In the genomic region with DNA sequence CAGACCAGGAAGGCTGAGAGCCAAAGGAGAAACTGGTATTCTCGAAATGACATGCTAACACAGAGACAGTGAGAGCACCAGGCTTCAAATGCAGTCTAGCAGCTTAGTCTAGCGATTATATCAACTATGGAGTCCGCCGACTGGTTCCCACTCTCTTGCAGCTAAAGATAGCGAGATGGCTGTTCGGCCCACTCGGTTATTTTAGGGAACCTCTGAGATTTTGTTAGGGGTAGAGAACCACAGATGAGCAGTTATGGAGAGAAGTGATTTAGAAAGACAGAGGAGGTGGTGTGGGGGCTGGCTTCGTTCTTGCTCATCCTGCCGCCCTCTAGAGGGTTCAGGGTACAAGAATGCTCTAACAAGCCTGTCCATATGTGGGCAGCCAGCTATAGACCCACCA, we compare ENCODE assay signal across 13 mouse cellular contexts. TPM values are rescaled to one million over a fixed set of nuclear protein-coding genes. Genes with fewer than 3 reads are reported as not detected.
A peak's percentile ranks its signal among the peaks of the same experiment; 100 is the strongest.
DNase-seq lines count a peak whose midpoint lies in the region; ATAC-seq lines count a peak whose summit lies in the region.
"Had no signal": no experiment of that assay in that cellular context is flagged by ENCODE, and none has a peak within 500 bp of the region (broad histone marks: within the 10 kb centered on the region; RNA-seq: fewer than 3 reads in every experiment).

No protein-coding gene starts in this region.

- peaks cover 92% of the 10 kb centered on the region for H3K4me1 ChIP-seq in kidney, embryonic 15.5 days
- H3K4me1 ChIP-seq in forebrain, embryonic 14.5 days (ENCODE audit: control insufficient read depth, insufficient read depth, low read length) = peaks cover 50% of the 10 kb centered on the region
- peaks cover 42% of the 10 kb centered on the region for H3K4me1 ChIP-seq in hindbrain, embryonic 14.5 days (replicated peaks; ENCODE audit: control insufficient read depth, insufficient read depth, low read length)

- peaks cover 50% of the 10 kb centered on the region for H3K36me3 ChIP-seq in kidney, embryonic 15.5 days
- peaks cover 41% of the 10 kb centered on the region for H3K36me3 ChIP-seq in forebrain, embryonic 14.5 days (ENCODE audit: control insufficient read depth, insufficient read depth, low read length)
- 0 out of 2 replicates have a peak, but pooled peaks cover 6% of the 10 kb centered on the region for H3K36me3 ChIP-seq in hindbrain, embryonic 14.5 days (replicated peaks; ENCODE audit: control insufficient read depth, insufficient read depth)

- H3K27ac ChIP-seq in kidney, embryonic 15.5 days = peak overlapping the region; percentile 6; the same call in 1 of the 2 replicates
- peak overlapping the region; percentile 10; the same call in 1 of the 2 replicates for H3K27ac ChIP-seq in forebrain, embryonic 14.5 days (ENCODE audit: low read depth, low read length)
- no peak overlapping the region; the same call in 1 of the 2 replicates for H3K27ac ChIP-seq in hindbrain, embryonic 14.5 days
- H3K27ac ChIP-seq: limb, embryonic 13.5 days had no signal

- no peak overlapping the region for H3K9ac ChIP-seq in kidney, embryonic 15.5 days
- H3K9ac ChIP-seq in forebrain, embryonic 14.5 days (ENCODE audit: low read length) = no peak overlapping the region
- H3K9ac ChIP-seq in hindbrain, embryonic 14.5 days = no peak overlapping the region
- H3K9ac ChIP-seq: limb, embryonic 13.5 days had no signal

- H3K9me3 ChIP-seq in kidney, embryonic 15.5 days (replicated peaks) = no peaks in the 10 kb centered on the region
- H3K9me3 ChIP-seq in forebrain, embryonic 14.5 days (replicated peaks; ENCODE audit: control insufficient read depth, low read length) = no peaks in the 10 kb centered on the region
- H3K9me3 ChIP-seq in hindbrain, embryonic 14.5 days (ENCODE audit: control insufficient read depth, low read length) = no peaks in the 10 kb centered on the region
- H3K9me3 ChIP-seq: limb, embryonic 13.5 days had no signal

- DNase-seq in embryo, embryonic 10.5 days (ENCODE audit: low spot score) = peak; percentile 8
- no peak for DNase-seq in embryo, embryonic 11 days
- DNase-seq in kidney, adult 18-20 months = no peak
- DNase-seq in forebrain, embryonic 14.5 days (ENCODE audit: low spot score) = no peak
- peak; percentile 61 to 95 for DNase-seq in left cerebral cortex, postnatal 25 days (ENCODE audit: low spot score in 2 of 2)
- no peak for DNase-seq in hindbrain, embryonic 14.5 days (ENCODE audit: low spot score)
- DNase-seq in cerebellum, postnatal 14 days = no peak
- DNase-seq: adrenal gland, postnatal 10 days; kidney, postnatal 10 days; lung, adult 2 months had no signal

- 0 out of 2 replicates have a peak overlapping the region, but pooled peaks have one; percentile 0 for H3K4me3 ChIP-seq in kidney, embryonic 15.5 days (replicated peaks)
- no peak overlapping the region for H3K4me3 ChIP-seq in forebrain, embryonic 14.5 days (ENCODE audit: low read depth, low read length)
- H3K4me3 ChIP-seq in hindbrain, embryonic 14.5 days (replicated peaks; ENCODE audit: low read length) = no peak overlapping the region
- H3K4me3 ChIP-seq: erythroblast, embryonic 14.5 days; limb, embryonic 13.5 days had no signal

- H3K27me3 ChIP-seq in kidney, embryonic 15.5 days = no peaks in the 10 kb centered on the region
- H3K27me3 ChIP-seq in forebrain, embryonic 14.5 days (replicated peaks; ENCODE audit: control insufficient read depth, insufficient read depth, low read length) = no peaks in the 10 kb centered on the region
- H3K27me3 ChIP-seq in hindbrain, embryonic 14.5 days (ENCODE audit: control insufficient read depth, insufficient read depth, low read length) = no peaks in the 10 kb centered on the region

- intact Hi-C loops in left cerebral cortex, postnatal 25 days (cut with DNase I) = no loop called here

- 75% methylated on average over 9 of the region's 9 CpGs for WGBS in kidney, embryonic 15.5 days
- WGBS in forebrain, embryonic 14.5 days = 74% methylated on average over 9 of the region's 9 CpGs
- WGBS in hindbrain, embryonic 14.5 days = 84% methylated on average over 9 of the region's 9 CpGs

- no peak for ATAC-seq in kidney, embryonic 15.5 days (replicated peaks; ENCODE audit: low FRiP score)
- ATAC-seq in forebrain, embryonic 14.5 days = no peak
- no peak for ATAC-seq in hindbrain, embryonic 14.5 days (ENCODE audit: low FRiP score)

- no peak overlapping the region for H3K4me2 ChIP-seq in kidney, embryonic 15.5 days
- no peak overlapping the region for H3K4me2 ChIP-seq in forebrain, embryonic 14.5 days (ENCODE audit: low read length)
- H3K4me2 ChIP-seq in hindbrain, embryonic 14.5 days (replicated peaks) = no peak overlapping the region
- H3K4me2 ChIP-seq: limb, embryonic 13.5 days had no signal

RNA-seq across cellular contexts. Expression of a gene that starts 13.2 kb away (rescaled TPM):
- polyA plus RNA-seq in kidney, embryonic 15.5 days (2015; fragmentation: Nextera tagmentation; extraction: Ambion mirVana) = 81.9 and 84.5 TPM in 2 replicates
- polyA plus RNA-seq in forebrain, embryonic 14.5 days (2014; fragmentation: Nextera tagmentation; extraction: Ambion mirVana) = 66.7 and 76.8 TPM in 2 replicates
- total RNA-seq in left cerebral cortex, postnatal 25 days (2021) = 100 to 1,000 TPM; 129 to 137 TPM
- polyA plus RNA-seq in hindbrain, embryonic 14.5 days (2014; fragmentation: Nextera tagmentation; extraction: Ambion mirVana) = 46.3 and 48.6 TPM in 2 replicates

Comparison
In these comparisons a context has a peak if more than half of its experiments do, and no peak if none do; other contexts are left out.
1. DNase-seq: peak in embryo, embryonic 10.5 days (single experiment) and left cerebral cortex, postnatal 25 days (2 of 2); none in embryo, embryonic 11 days (single experiment), kidney, adult 18-20 months (single experiment), forebrain, embryonic 14.5 days (single experiment), hindbrain, embryonic 14.5 days (single experiment) and cerebellum, postnatal 14 days (0 of 2).